ENCODE assay signal across 22 mouse cellular contexts in genomic region chr9:20611976-20612375, GRCm38 (mm10).
"Had no signal": no experiment of that assay in that cellular context is flagged by ENCODE, and none has a peak within 500 bp of the region (broad histone marks: within the 10 kb centered on the region; RNA-seq: fewer than 3 reads in every experiment).

No protein-coding gene starts in this region.

- ATAC-seq: forebrain, postnatal 0 days; hindbrain, postnatal 0 days had no signal

- H3K36me3 ChIP-seq: liver, embryonic 13.5 days had no signal

- H3K27ac ChIP-seq: gastrocnemius, adult 2 months; heart, embryonic 10.5 days; hindbrain, embryonic 13.5 days; hindbrain, embryonic 15.5 days; hindbrain, postnatal 0 days; layer of hippocampus, adult 2 months; left cerebral cortex, adult 2 months; limb, embryonic 10.5 days; limb, embryonic 12.5 days; liver, embryonic 13.5 days had no signal

- H3K27me3 ChIP-seq: heart, embryonic 12.5 days; hindbrain, embryonic 13.5 days; hindbrain, embryonic 15.5 days; limb, embryonic 12.5 days; liver, embryonic 13.5 days had no signal

- H3K4me2 ChIP-seq: heart, embryonic 12.5 days; hindbrain, embryonic 13.5 days; hindbrain, embryonic 15.5 days; limb, embryonic 12.5 days; liver, embryonic 11.5 days; liver, embryonic 13.5 days had no signal

- H3K4me1 ChIP-seq: heart, embryonic 10.5 days; heart, embryonic 12.5 days; limb, embryonic 10.5 days; limb, embryonic 12.5 days had no signal

- H3K4me3 ChIP-seq: gastrocnemius, adult 2 months; heart, embryonic 10.5 days; heart, embryonic 12.5 days; hindbrain, embryonic 13.5 days; hindbrain, embryonic 15.5 days; layer of hippocampus, adult 2 months; left cerebral cortex, adult 2 months; limb, embryonic 10.5 days; limb, embryonic 12.5 days; liver, embryonic 13.5 days had no signal

- H3K9me3 ChIP-seq: heart, embryonic 10.5 days; hindbrain, embryonic 15.5 days; limb, embryonic 10.5 days; liver, embryonic 13.5 days had no signal

- DNase-seq: forebrain, postnatal 0 days; gastrocnemius, adult 2 months; gastrocnemius, postnatal 10 days; gastrocnemius, postnatal 25 days; heart, postnatal 10 days; kidney, adult 18-20 months; kidney, adult 8-10 months; kidney, postnatal 10 days; kidney, postnatal 25 days; kidney, postnatal 4 days; liver; liver, embryonic 13.5 days had no signal

- H3K9ac ChIP-seq: forebrain, postnatal 0 days; heart, embryonic 12.5 days; hindbrain, embryonic 13.5 days; hindbrain, embryonic 15.5 days; limb, embryonic 12.5 days; liver, embryonic 13.5 days had no signal
